Mouse (Mus musculus): ENCODE measurements around the gene Hist1h1d. TPM values are rescaled to one million over a fixed set of nuclear protein-coding genes. Genes with fewer than 3 reads are reported as not detected.
"Not testable (repeated sequence)": the region's sequence is repeated elsewhere in the genome, so short reads cannot be mapped to it uniquely, and the experiment has no call there.

The Hist1h1d gene
- total RNA-seq, 2 experiments from 2014 or later: 3.6 to 5.7 TPM

DNA sequence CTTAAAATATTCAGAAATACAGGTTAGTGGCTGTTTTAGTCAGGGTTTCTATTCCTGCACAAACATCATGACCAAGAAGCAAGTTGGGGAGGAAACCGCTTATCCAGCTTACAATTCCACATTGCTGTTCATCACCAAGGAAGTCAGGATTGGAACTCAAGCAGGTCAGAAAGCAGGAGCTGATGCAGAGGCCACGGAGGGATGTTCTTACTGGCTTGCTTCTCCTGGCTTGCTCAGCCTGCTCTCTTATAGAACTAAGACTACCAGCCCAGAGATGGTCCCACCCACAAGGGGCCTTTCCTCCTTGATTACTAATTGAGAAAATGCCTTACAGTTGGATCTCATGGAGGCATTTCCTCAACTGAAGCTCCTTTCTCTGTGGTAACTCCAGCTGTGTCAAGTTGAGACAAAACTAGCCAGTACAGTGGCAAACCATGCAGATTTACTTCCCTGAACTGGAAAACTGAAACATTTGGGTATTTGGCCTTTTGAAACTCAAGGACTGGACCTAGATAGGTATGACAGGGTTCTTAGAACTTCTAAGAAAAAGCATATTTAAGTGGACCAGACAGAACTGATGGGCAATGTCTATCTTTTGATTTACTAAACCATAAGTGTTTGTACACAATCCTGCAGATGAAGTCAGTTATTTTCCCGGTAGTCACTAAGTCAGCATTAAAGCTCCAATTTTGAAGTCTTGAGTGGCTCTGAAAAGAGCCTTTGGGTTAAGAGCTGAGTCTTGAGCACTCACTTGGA, 10.7 kb upstream of the Hist1h1d start:
- intact Hi-C loops (cut with DNase I); DNase-seq (ENCODE audit: low spot score in 2 of 2): not testable (repeated sequence)

- DNase-seq (ENCODE audit: low spot score in 2 of 2): peak; percentile 80 to 97
Observed at GRCm38 (mm10) chr13:23542999-23543607, 10.0 kb upstream of the Hist1h1d start, which contains the start of gene Hist1h2bh. Gene Hist1h2bh, minus strand, starts transcription at chr13:23543392.

GRCm38 (mm10) chr13:23543965-23544786, 8.9 kb upstream of the Hist1h1d start, which contains the start of gene Hist1h3f:
Gene Hist1h3f, plus strand, starts transcription at chr13:23544052.
- intact Hi-C loops (cut with DNase I): no loop called here
- peak; percentile 86 to 95 for DNase-seq (ENCODE audit: low spot score in 2 of 2)

More at GRCm38 (mm10) chr13:23542999-23543607, 10.0 kb upstream of the Hist1h1d start, which contains the start of gene Hist1h2bh:
- intact Hi-C loops (cut with DNase I): not testable (repeated sequence)

- peak in 1 of 2 experiments; percentile 30 for DNase-seq (ENCODE audit: low spot score in 2 of 2)
- intact Hi-C loops (cut with DNase I): not testable (repeated sequence)
Observed at GRCm38 (mm10) chr13:23544787-23545120, 8.3 kb upstream of the Hist1h1d start.

GRCm38 (mm10) chr13:23546694-23547093, 6.4 kb upstream of the Hist1h1d start:
- DNase-seq (ENCODE audit: low spot score in 2 of 2): no peak
- intact Hi-C loops (cut with DNase I): no loop called here

GRCm38 (mm10) chr13:23550761-23551145, 2.3 kb upstream of the Hist1h1d start:
- intact Hi-C loops (cut with DNase I): no loop called here

DNA sequence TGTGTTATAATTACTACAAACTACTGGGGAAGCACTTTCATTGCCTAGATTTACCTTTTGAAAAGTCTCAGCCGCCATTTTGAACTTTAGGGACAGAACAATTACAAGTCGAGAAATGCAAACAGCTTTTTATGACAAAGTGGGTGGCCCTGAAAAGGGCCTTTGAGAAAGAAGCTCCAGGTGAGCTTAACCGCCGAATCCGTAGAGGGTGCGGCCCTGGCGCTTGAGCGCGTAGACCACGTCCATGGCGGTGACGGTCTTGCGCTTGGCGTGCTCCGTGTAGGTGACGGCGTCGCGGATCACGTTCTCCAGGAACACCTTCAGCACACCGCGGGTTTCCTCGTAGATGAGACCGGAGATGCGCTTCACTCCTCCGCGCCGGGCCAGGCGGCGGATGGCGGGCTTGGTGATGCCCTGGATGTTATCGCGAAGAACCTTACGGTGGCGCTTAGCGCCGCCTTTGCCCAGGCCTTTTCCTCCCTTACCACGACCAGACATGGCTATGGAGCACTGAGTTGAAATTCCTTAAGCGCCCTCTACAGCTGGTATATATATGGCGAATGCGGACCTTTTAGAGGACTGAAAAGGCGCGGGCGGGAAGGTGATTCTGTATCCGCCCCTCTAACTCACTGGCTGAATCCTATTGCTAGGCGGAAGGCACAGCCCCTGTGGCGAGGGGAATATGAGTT, 1.8 kb upstream of the Hist1h1d start, which contains the start of gene Hist1h4f:
TSS of gene Hist1h4f (minus strand) at position 503 of the 689 bp plus-strand sequence.
- intact Hi-C loops (cut with DNase I): not testable (repeated sequence)
- peak; percentile 93 to 98 for DNase-seq (ENCODE audit: low spot score in 2 of 2)

More at GRCm38 (mm10) chr13:23550761-23551145, 2.3 kb upstream of the Hist1h1d start:
- no peak for DNase-seq (ENCODE audit: low spot score in 2 of 2)

DNA sequence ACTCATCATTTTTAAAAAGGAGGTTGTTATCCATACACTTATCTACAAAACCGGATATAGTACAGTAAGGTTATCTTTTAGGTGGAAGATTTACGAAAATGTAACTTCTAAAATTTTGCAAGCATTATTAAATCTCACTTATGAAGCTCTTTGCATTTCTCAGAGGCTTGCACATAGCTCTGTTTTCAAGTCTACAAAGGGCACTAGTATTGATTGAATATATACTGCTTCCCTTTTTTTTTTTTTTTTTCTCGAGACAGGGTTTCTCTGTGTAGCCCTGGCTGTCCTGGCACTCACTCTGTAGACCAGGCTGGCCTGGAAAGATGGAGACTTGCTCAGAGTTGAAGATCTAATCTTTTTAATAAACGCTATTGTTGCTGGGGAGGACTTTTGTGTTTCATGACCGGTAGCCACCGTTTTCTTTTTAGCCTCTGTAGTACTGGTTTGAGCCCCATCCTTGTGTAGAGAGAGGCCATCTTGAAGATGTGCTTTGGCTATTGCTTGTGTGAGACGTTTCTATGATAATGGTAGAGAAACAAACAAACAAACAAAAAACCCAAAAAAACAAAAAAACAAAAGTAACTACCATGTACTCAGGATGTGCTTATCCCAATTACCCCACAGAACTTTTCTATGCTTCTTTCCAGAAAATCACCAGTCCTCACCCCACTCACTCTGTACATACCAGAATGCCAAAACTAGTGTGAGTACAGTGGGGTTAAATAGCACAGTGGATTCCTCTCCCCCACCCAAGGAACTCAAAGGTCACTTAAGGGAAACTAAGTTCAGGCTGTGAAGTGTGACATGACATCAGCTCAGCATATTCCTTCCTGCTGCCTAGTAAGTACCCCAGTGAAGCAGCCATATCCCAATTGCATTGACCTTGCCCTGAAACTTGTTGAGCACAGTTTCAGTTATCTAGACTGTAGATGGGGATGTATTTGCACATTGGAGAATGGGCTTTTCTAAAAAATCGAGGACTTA, 839 bp upstream of the Hist1h1d start:
- no peak for DNase-seq (ENCODE audit: low spot score in 2 of 2)
- intact Hi-C loops (cut with DNase I): no loop called here

DNA sequence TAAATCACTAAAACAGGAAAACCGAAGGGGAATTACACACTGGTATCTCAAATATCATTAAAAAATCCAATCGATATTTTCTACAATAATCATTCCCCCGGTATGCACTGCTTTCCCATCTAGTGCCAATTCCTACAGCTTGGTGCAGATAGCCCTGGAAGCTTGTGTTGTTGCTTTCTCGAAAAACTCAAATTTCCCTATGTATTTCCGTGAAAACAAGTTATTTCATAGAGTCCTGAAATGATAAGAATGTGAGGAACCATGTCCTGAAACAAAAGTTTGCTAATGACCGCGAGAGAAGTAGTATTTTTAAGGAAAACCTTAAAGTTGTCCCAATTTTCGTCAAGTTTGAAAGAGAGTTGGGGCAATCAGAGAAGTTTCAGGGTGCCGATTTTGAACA, 1.3 kb downstream of the Hist1h1d start:
- no peak for DNase-seq (ENCODE audit: low spot score in 2 of 2)
- intact Hi-C loops (cut with DNase I): no loop called here

GRCm38 (mm10) chr13:23554925-23555838, 2.1 kb downstream of the Hist1h1d start:
- intact Hi-C loops (cut with DNase I): no loop called here

DNA sequence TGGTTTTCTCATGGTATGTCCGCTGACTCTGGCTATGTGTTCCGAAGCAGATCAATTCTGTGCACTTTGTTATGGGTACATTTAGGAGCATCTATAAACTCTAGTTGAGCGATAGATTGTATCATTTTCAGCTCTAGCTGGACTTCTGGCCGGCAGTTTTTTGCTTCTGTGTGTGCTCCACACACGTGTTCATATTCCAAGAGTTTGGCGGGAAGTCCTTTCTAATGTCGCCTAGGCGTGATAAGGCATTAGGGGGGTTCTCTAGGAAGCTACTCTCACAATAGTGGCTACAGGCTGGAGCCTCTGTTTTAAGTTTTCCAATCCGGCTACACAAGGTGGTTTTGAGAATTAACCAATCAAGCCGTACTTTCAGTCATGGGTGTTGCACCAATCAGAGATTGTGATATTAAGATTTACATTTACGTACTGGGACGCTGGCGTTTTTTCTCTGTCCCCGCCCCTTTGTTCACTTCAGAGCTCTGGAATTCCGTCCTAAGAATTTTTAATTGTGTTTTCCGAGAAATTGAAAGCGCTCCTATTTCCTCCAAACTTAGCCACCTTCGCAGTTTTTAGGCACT, 2.9 kb downstream of the Hist1h1d start:
- intact Hi-C loops (cut with DNase I): no loop called here
- peak; percentile 80 to 95 for DNase-seq (ENCODE audit: low spot score in 2 of 2)

More at GRCm38 (mm10) chr13:23554925-23555838, 2.1 kb downstream of the Hist1h1d start:
- peak; percentile 82 to 90 for DNase-seq (ENCODE audit: low spot score in 2 of 2)

DNA sequence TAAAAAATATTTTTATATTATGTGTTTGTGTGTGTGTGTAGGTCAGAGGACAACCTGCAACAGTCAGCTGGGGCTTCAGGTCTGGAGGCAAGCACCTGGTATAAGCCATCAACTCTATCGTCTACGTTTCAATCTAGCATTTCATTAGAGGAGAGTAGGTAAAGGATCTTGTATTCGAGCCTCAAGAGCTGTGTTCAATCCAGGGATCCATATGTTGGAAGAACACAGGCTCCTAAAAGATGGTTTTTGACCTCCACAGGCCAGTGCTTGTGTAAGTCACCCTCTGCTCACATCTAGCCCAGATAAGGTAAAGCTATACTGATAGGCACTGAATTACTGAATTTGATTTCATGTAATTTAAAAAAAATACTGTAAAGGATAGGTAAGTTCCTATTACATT, 3.8 kb downstream of the Hist1h1d start:
- DNase-seq (ENCODE audit: low spot score in 2 of 2): no peak
- intact Hi-C loops (cut with DNase I): no loop called here

GRCm38 (mm10) chr13:23560699-23561098, 7.6 kb downstream of the Hist1h1d start:
- intact Hi-C loops (cut with DNase I); DNase-seq (ENCODE audit: low spot score in 2 of 2): not testable (repeated sequence)

DNA sequence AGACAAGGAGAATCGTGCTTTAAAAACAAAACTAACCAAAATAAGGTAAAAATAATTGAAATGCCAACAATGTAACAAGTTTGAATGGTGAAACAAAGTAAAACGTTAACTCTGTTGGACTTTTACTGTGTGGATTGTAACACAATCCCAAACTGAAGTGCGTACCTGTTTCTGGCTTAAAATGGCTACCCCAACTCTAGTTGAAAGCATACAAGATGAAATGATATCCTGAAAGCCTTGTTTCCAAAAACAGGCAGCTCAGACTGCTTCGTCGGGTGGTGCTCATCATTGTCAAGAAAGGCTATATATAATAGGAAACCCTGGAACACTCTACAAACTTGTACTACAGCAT, 8.4 kb downstream of the Hist1h1d start:
- intact Hi-C loops (cut with DNase I); DNase-seq (ENCODE audit: low spot score in 2 of 2): not testable (repeated sequence)

DNA sequence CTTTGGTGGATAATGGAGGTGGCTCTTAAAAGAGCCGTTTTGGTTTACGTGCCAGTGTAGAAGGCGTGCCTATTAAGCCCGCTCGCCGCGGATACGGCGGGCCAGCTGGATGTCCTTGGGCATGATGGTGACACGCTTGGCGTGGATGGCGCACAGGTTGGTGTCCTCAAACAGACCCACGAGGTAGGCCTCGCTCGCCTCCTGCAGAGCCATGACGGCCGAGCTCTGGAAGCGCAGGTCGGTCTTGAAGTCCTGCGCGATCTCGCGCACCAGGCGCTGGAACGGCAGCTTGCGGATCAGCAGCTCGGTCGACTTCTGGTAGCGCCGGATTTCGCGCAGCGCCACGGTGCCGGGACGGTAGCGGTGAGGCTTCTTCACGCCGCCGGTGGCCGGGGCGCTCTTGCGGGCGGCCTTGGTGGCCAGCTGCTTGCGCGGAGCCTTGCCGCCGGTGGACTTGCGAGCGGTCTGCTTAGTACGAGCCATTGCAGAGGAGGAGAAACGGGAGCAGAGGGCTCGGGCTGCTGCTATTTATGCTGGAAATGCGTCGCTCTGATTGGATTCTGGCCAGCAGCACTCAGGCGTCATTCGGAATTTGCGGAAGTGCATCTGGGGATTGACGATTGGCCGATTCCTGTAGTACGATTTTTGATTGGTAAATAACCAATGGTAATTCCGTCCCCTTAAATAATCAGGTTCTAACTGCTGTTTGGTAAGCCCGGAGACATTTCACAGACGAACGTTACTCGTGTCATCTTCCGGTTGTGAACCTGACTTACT, 9.0 kb downstream of the Hist1h1d start, which contains the start of gene Hist1h3e:
TSS of gene Hist1h3e (minus strand) at position 487 of the 777 bp plus-strand sequence.
- intact Hi-C loops (cut with DNase I): not testable (repeated sequence)
- DNase-seq (ENCODE audit: low spot score in 2 of 2): peak; percentile 95 to 98
